Mouse (Mus musculus): Measurements from ENCODE around the gene Dirc2.

The Dirc2 gene

DNA sequence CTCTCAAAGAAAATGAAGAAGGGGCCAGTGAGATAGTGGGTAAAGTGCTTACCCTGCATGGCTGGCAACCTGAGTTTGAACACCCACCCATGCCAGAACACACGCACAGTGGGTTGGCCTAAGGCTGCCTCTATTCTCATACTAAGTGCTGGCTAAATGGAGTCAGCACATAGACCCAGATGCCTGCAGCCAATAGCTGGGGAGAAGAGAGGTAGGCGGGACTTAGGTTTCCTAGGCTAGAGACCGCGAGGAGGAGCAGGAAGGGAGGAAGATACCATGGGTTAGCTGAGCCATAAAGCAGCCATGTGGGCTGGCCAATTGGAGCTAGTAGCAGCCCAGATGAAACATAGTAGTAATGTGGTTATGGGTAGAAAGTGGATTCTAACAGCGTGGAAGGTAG lies 3.4 kb upstream of the Dirc2 start:
- no peak for DNase-seq (ENCODE audit: low spot score in 2 of 2)

GRCm38 (mm10) chr16:35771606-35772005 lies 2.5 kb upstream of the Dirc2 start:
- DNase-seq (ENCODE audit: low spot score in 2 of 2), result no peak

DNA sequence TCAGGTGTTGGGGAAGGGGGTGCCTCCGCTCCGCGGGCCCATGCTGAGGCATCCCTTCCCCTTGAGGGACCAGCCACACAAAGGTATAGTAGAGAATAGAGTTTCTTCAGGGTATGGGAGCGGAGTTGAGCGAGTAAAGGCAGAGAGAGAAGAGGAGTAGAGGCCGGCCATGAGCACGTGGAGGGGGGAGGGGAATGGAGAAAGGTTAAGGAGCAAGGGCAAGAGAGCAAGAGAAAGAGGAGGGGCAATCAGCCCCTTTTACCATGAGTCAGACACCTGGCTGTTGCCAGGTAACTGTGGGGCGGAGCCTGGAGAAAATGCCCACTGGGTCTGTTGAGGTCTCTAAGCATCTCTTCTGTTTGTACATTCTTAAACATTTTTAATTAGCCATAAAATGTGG lies 2.0 kb upstream of the Dirc2 start:
- no peak for DNase-seq (ENCODE audit: low spot score in 2 of 2)

- DNase-seq (ENCODE audit: low spot score in 2 of 2), result peak; percentile 92 to 96
These were observed 912 bp upstream of the Dirc2 start, which contains the start of gene Hspbap1 for GRCm38 (mm10) chr16:35769878-35770657. Gene Hspbap1 (plus strand): TSS chr16:35770375.

DNA sequence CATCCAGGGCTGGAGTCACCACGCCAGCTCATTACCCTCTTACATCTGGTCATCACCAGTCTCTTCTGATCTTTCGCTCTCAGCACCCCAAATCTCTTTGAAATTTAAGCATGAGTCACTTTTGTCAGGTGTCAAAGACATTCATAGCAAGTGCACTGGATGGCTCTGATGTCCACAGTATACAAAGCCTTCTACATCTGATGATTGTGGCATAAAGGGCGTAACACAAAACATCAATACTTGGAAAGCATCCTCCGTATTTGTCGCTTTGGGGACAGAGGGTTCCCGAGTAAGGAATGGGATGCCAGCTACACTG lies 729 bp downstream of the Dirc2 start:
- no peak for DNase-seq (ENCODE audit: low spot score in 2 of 2)

- no peak for DNase-seq (ENCODE audit: low spot score in 2 of 2)
These were observed 2.8 kb downstream of the Dirc2 start for GRCm38 (mm10) chr16:35766366-35766765.

GRCm38 (mm10) chr16:35765449-35765848 lies 3.7 kb downstream of the Dirc2 start:
- no peak for DNase-seq (ENCODE audit: low spot score in 2 of 2)

- DNase-seq (ENCODE audit: low spot score in 2 of 2), result no peak
These were observed 4.2 kb downstream of the Dirc2 start for GRCm38 (mm10) chr16:35764941-35765340.

DNA sequence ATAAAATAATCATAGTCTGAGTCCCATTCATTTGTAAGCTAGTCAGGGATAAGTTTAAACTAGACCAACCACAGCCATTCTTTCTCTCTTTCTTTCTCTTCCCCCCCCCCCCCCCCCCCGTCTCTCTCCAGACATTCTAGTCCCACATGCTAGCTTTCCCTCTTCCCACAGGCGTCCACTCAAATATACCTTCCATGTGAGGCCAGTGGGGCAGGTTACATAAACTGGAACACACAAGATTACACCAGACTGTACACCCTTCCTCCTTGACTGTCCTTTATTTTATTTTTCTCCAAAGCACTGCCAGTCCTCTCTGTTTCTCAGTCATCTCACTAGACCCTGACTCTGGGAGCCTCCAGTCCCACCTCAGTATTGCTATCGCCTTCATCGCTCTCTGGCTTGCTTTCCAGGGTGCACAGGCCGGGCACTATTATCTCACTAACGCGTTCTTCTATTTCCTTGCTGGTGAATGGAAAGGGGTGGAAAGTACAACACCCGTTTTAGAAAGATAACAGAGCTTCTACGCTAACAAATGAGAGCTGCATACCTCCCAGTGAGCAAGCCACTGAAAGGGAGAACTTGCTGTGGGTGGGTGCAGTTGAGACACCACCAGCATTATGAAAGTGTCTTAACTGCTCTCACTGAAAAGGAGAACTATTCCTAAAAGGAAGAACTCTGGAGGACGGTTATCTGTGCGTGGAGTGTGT lies 5.4 kb downstream of the Dirc2 start:
- peak in 1 of 2 experiments; percentile 52 for DNase-seq (ENCODE audit: low spot score in 2 of 2)

- no peak for DNase-seq (ENCODE audit: low spot score in 2 of 2)
These were observed 9.8 kb downstream of the Dirc2 start for GRCm38 (mm10) chr16:35759401-35759800.

GRCm38 (mm10) chr16:35756697-35757096 lies 12.5 kb downstream of the Dirc2 start:
- no peak for DNase-seq (ENCODE audit: low spot score in 2 of 2)

DNA sequence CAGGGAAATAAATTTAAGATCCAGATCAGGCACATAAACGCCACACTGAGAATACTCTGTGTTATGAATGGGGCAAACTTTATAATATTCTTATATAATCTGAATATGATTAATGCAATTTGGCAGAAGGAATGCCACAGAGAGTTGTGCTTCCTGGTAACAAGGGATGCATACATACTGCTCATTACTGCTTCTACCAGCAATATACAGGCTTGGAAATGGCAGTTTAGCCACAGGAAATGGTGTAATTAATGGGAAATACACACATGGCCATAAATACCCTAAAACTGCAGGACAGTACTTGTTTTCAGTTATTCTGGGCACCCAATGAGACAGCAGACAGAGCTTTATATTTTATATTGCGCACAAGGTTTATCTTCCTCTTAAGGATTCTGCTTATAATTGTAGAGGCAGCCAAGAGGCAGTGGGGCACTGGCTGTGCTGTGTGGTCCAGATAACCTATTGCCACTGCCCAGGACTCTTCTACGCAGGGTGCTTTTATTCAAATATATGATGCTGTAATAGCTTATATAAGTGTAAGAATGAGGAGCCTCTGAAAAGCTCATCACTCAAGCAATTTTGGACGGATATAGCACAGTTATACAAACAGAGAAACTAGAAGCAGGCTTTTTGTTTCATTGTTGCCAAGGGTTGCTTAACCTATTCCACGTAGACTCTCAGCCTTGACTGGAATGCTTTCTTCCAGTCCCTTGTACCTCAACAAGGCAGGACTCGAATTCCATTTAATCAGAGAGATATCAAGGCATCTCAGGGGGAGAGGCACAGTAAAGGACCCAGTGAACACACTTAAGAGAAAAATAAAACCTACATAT lies 13.4 kb downstream of the Dirc2 start:
- no peak for DNase-seq (ENCODE audit: low spot score in 2 of 2)

DNA sequence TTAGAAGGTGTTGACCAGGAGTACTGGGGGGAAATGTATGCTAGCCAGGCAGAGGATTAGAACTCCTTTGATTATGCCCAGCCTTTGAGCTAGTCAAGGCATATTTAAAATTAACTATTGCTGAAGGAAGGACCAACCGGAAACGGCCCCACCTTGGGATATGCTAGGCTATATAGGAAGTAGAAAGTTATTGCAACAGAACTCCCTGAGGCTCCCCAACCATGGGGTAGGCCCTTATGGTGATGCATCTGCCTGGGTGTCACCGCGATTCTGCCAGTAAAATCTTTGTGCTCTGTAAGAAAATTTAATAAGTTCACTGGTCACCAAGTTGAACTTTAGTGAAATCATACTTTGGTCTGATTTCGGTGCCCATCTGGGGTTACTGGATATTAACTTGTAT lies 15.2 kb downstream of the Dirc2 start:
- no peak for DNase-seq (ENCODE audit: low spot score in 2 of 2)

- DNase-seq (ENCODE audit: low spot score in 2 of 2), result no peak
These were observed 17.3 kb downstream of the Dirc2 start for GRCm38 (mm10) chr16:35751841-35752240.

- DNase-seq (ENCODE audit: low spot score in 2 of 2), result no peak
These were observed 19.8 kb downstream of the Dirc2 start for GRCm38 (mm10) chr16:35749385-35749784.

DNA sequence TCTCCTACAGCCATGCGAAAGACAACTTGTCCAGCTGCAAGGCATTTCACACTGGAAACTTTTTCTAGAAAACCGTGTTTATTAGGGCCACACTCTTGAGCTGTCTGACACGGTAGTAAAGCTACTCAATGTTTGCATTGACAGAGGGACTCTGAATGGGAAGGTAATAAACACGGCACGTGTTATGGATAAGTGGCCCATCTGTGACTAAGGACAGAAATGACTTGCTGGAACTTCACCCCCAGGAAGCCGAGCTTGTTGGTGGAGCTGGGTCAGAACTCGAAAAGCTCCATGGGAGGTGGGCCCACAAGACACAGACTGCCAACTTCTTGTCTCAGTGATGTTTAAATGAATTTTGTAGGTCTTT lies 20.9 kb downstream of the Dirc2 start:
- DNase-seq (ENCODE audit: low spot score in 2 of 2), result no peak

DNA sequence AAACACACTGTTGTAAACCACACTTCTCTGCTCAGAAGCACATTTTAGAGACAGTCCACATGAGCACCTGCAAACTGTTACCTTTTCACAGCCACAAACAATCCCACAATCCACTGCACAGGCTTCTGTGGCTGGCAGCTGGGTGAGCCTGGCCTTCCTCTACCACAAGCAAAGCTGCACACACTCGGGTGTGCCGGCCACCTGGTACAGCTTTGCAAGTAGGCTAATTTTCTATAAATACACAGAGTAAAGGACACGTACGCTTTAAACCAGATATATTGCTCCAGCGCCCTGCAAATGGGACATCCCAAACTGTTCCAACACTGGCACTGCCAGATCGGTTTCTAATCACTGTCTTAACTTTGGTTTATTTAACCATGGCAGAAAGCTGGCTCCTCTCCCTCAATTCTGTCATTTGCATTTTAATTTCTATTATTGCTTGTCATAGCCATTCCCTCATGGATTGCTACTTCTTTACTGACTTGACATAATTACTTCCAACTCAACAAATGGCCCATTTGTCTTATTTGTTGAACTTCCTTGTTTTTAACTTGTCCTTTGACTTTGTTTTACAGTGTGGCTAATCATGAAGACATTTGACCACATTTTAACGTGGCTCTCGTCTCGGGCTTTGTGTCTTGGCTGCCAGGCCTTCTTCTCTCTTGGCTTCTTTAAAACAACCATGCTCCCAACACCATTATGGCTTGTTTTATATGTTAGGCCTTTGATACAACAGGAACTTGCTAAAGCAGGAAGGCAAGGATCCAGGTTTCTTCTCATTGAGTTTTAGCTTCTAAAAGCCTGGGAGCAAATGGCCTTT lies 21.5 kb downstream of the Dirc2 start:
- DNase-seq (ENCODE audit: low spot score in 2 of 2), result no peak

DNA sequence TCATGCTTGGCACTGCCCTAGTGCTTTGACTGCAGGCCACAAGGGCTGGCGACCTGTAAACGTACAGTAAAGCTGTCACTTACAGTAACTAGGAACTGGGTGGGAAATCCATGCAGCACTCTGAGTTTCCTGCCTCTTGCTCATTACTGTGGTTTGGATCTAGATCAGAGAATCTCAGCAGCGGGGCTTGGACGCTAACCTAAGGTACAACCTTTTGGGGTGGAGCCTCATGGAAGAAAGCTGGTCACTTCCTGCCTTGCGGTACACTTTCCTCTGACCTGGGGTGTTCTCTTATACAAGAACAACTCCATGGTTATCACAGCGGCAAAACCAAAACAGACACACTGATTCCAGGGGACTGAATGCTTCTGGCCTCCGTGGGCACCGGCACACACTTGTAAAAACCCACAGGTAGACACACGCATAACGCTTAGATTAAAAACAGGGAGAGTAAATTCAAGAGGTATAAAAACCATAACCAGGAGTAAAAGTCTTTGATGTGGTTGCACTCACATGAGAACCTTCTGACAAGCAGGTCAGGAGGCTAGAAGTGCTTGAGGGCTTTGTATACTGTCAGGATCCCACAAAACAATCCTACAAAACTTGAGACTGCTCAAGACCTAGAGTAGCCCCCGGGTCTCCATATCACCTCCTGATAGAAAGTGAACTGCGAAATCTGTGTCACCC lies 26.8 kb downstream of the Dirc2 start:
- no peak for DNase-seq (ENCODE audit: low spot score in 2 of 2)

DNA sequence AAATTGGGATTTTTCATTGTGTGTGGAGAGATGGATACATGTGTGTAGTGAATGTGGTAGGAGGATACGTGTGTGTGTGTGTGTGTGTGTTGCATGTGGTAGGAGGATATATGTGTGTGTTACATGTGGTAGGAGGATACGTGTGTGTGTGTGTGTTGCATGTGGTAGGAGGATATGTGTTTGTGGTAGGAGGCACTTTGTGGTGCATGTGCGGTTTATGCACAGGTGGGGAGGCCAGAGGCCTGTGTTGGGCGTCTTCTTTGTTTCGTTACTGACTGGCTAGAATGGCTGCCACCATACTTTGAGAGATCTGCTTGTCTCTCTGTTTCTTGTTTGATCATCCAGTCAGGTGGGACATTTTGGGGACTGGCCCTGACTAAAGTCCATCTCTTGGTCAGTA lies 27.5 kb downstream of the Dirc2 start:
- DNase-seq (ENCODE audit: low spot score in 2 of 2), result no peak

- DNase-seq (ENCODE audit: low spot score in 2 of 2), result no peak
These were observed 28.2 kb downstream of the Dirc2 start for GRCm38 (mm10) chr16:35740943-35741342.

- DNase-seq (ENCODE audit: low spot score in 2 of 2), result no peak
These were observed 28.8 kb downstream of the Dirc2 start for GRCm38 (mm10) chr16:35740357-35740756.
